Mouse (Mus musculus) gastrocnemius, postnatal 10 days (tissue): ENCODE data around the gene Sephs1. TPM values are rescaled to one million over a fixed set of nuclear protein-coding genes. Genes with fewer than 3 reads are reported as not detected.
"Not testable (repeated sequence)": the region's sequence is repeated elsewhere in the genome, so short reads cannot be mapped to it uniquely, and the experiment has no call there.

ENCODE experiments used
- DNase-seq: peaks from one replicate; pipeline ENCODE4 v3.0.0; 2021; ENCODE audit warnings: mixed read lengths
- total RNA-seq, 2 experiments: library from RNA; stranded (reverse); gene quantifications; 2 replicates each; pipeline ENCODE4 v1.2.3; 2021

Gene Sephs1
- total RNA-seq, 2 experiments from 2014 or later = 24.0 to 29.2 TPM

- no peak for DNase-seq
Measured at GRCm38 (mm10) chr2:4907916-4908315, 26.6 kb downstream of the Sephs1 start.

- DNase-seq = no peak
Measured at GRCm38 (mm10) chr2:4908771-4909315, 27.5 kb downstream of the Sephs1 start.

GRCm38 (mm10) chr2:4909909-4910308, 28.5 kb downstream of the Sephs1 start:
- DNase-seq = no peak

GRCm38 (mm10) chr2:4910521-4910920, 29.2 kb downstream of the Sephs1 start:
- no peak for DNase-seq

- DNase-seq = no peak
Measured at GRCm38 (mm10) chr2:4913949-4914348, 32.6 kb downstream of the Sephs1 start.

- DNase-seq = no peak
Measured at GRCm38 (mm10) chr2:4916037-4916436, 34.7 kb downstream of the Sephs1 start.

- DNase-seq = peak; percentile 39
Measured at GRCm38 (mm10) chr2:4917326-4918021, 36.1 kb downstream of the Sephs1 start.

GRCm38 (mm10) chr2:4918860-4919739, 37.7 kb downstream of the Sephs1 start, which contains the start of gene Phyh:
Gene Phyh, plus strand, starts transcription at chr2:4919019.
- DNase-seq = peak; percentile 82

GRCm38 (mm10) chr2:4921019-4921418, 39.7 kb downstream of the Sephs1 start:
- DNase-seq = no peak

- DNase-seq = no peak
Measured at GRCm38 (mm10) chr2:4922476-4923164, 41.3 kb downstream of the Sephs1 start.

GRCm38 (mm10) chr2:4927391-4927790, 46.0 kb downstream of the Sephs1 start:
- no peak for DNase-seq

- DNase-seq = no peak
Measured at GRCm38 (mm10) chr2:4929230-4929629, 47.9 kb downstream of the Sephs1 start.

GRCm38 (mm10) chr2:4934516-4934915, 53.2 kb downstream of the Sephs1 start:
- no peak for DNase-seq

GRCm38 (mm10) chr2:4937931-4938330, 56.6 kb downstream of the Sephs1 start:
- DNase-seq = no peak

- DNase-seq = no peak
Measured at GRCm38 (mm10) chr2:4940861-4941260, 59.5 kb downstream of the Sephs1 start.

GRCm38 (mm10) chr2:4949691-4950090, 68.3 kb downstream of the Sephs1 start:
- not testable (repeated sequence) for DNase-seq

GRCm38 (mm10) chr2:4950986-4951385, 69.6 kb downstream of the Sephs1 start:
- DNase-seq = no peak

- no peak for DNase-seq
Measured at GRCm38 (mm10) chr2:4954216-4954760, 72.9 kb downstream of the Sephs1 start.

- DNase-seq = no peak
Measured at GRCm38 (mm10) chr2:4958039-4958438, 76.7 kb downstream of the Sephs1 start.
